Mouse (Mus musculus) limb, embryonic 14.5 days (tissue): ENCODE data around the gene Anapc1. TPM values are rescaled to one million over a fixed set of nuclear protein-coding genes. Genes with fewer than 3 reads are reported as not detected.

Source experiments
- ATAC-seq: fragments of 200-750 bp; cut with Nextera tagmentation; 2 replicates; pipeline ENCODE4 v1.8.0; 2017; ENCODE audit warnings: low read depth, moderate number of reproducible peaks, moderate TSS enrichment; ENCODE audit not compliant: low FRiP score
- DNase-seq: peaks from one replicate; pipeline ENCODE4 v3.0.0-alpha.2; 2015; ENCODE audit warnings: low spot score
- H3K27ac ChIP-seq: fragments of 300-500 bp; sonication (generic); replicated peaks from 2 replicates; pipeline ENCODE4 v1.5.1; 2014; ENCODE audit warnings: low read depth, mild to moderate bottlenecking, low read length, moderate library complexity, mixed read lengths
- H3K27me3 ChIP-seq: fragments of 300-500 bp; sonication (generic); 2 replicates; pipeline ENCODE4 v1.6.1; 2014; ENCODE audit warnings: low read length, mixed read lengths; ENCODE audit not compliant: control insufficient read depth, insufficient read depth
- H3K36me3 ChIP-seq: fragments of 300-500 bp; sonication (generic); 2 replicates; pipeline ENCODE4 v1.6.1; 2014; ENCODE audit warnings: mild to moderate bottlenecking, low read length, moderate library complexity, mixed read lengths; ENCODE audit not compliant: control insufficient read depth, insufficient read depth
- H3K4me1 ChIP-seq: fragments of 300-500 bp; sonication (generic); 2 replicates; pipeline ENCODE4 v1.6.1; 2014; ENCODE audit warnings: antibody characterized with exemption, low read length, mixed read lengths; ENCODE audit not compliant: control insufficient read depth, insufficient read depth
- H3K4me2 ChIP-seq: fragments of 300-500 bp; sonication (generic); replicated peaks from 2 replicates; pipeline ENCODE4 v1.6.1; 2014; ENCODE audit warnings: low read depth, mild to moderate bottlenecking, low read length, moderate library complexity; ENCODE audit not compliant: severe bottlenecking
- H3K4me3 ChIP-seq: fragments of 300-500 bp; sonication (generic); replicated peaks from 2 replicates; pipeline ENCODE4 v1.5.1; 2014; ENCODE audit warnings: low read length
- H3K9ac ChIP-seq: fragments of 300-500 bp; sonication (generic); 2 replicates; pipeline ENCODE4 v1.6.1; 2014; ENCODE audit warnings: mild to moderate bottlenecking, low read depth, low read length, moderate library complexity; ENCODE audit not compliant: severe bottlenecking
- H3K9me3 ChIP-seq: fragments of 300-500 bp; sonication (generic); 2 replicates; pipeline ENCODE4 v1.6.1; 2016; ENCODE audit warnings: low read length; ENCODE audit not compliant: control insufficient read depth
- POLR2A ChIP-seq: fragments of 200-500 bp; IDR thresholded peaks from 2 replicates; pipeline ENCODE4 v1.8.0; 2012; ENCODE audit warnings: inconsistent platforms, mild to moderate bottlenecking, moderate library complexity, borderline replicate concordance; ENCODE audit not compliant: insufficient read depth, insufficient read length; ENCODE audit errors: extremely low read depth
- WGBS: fragments of 180-500 bp; shearing (Covaris S2); extraction: QIAGEN DNeasy Blood & Tissue Kit; methylation state at CpG from one replicate; pipeline ENCODE4 v1.1.7; 2014; 5-methylcytosine and 5-hydroxymethylcytosine counted together
- polyA plus RNA-seq, 2 experiments: library from polyadenylated mRNA; depleted of rRNA in 1 of 2; stranded (reverse) in 1 of 2; unstranded in 1 of 2; fragments of >200 nt; fragmentation: Nextera tagmentation in 1 of 2; extraction: Ambion mirVana in 1 of 2; gene quantifications; 2 replicates each; pipeline versions ENCODE4 v1.2.1 to v1.2.3; 2012 to 2014

Anapc1 gene
- polyA plus RNA-seq, 2 experiments: 65.1 to 75.3 TPM

DNA sequence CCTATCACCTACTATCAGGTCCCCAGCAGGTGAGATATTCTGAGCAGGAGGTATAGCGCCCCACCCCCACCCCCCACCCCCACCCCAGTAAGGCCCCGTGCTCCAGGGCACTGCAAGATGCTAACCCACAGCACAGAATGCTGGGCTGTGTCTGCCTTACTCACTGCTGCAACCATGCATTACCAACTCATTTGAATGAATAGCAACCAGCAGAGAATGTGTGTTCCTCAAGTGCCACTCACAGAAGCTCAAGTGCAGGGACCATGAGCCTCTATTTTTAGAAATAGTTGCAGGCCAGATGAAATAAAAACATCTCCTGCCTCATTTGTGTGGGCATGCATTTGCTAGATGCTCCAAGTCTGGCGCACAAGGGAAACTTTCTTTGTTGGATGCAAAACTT, 40.4 kb upstream of the Anapc1 start:
- Histone ChIP-seq H3K36me3 (peaks cover 22% of the 10 kb centered on the region; the same call in 1 of the 2 replicates), H3K4me2 (no peak overlapping the region), H3K27me3 (no peaks in the 10 kb centered on the region), H3K9ac (no peak overlapping the region), H3K27ac (no peak overlapping the region), H3K4me1 (no peaks in the 10 kb centered on the region), H3K9me3 (no peaks in the 10 kb centered on the region), H3K4me3 (no peak overlapping the region)
- ATAC-seq (no peak), DNase-seq (no peak)
- 50% methylated on average over 3 of the region's 3 CpGs for WGBS
- TF ChIP-seq POLR2A: no peak

DNA sequence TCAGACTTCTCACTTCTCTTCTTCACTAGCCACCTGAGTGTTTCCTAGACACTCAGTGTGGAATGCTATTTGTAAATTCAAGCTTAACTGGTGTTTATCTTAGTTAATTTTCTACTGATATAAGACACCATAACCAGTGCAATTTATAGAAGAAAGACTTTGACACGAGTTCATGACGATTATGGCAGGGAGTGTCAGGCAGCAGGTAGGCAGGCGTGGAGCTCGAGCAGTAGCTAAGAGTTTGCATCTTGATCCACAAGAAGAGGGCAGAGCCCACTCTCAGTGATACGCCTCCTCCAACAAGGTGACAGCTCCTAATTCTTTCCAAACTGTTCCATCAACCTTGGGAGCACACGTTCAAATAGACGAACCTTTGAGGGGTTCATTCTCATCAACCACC, 39.4 kb upstream of the Anapc1 start:
- no peak overlapping the region for H3K27ac ChIP-seq
- no peak overlapping the region for H3K9ac ChIP-seq
- peaks cover 18% of the 10 kb centered on the region; the same call in 1 of the 2 replicates for H3K36me3 ChIP-seq
- H3K9me3 ChIP-seq: no peaks in the 10 kb centered on the region
- no peaks in the 10 kb centered on the region for H3K27me3 ChIP-seq
- no peak overlapping the region for H3K4me3 ChIP-seq
- H3K4me2 ChIP-seq: no peak overlapping the region
- WGBS: 79% methylated on average over 7 of the region's 7 CpGs
- TF ChIP-seq POLR2A: no peak
- no peak for ATAC-seq
- H3K4me1 ChIP-seq: no peaks in the 10 kb centered on the region
- no peak for DNase-seq

DNA sequence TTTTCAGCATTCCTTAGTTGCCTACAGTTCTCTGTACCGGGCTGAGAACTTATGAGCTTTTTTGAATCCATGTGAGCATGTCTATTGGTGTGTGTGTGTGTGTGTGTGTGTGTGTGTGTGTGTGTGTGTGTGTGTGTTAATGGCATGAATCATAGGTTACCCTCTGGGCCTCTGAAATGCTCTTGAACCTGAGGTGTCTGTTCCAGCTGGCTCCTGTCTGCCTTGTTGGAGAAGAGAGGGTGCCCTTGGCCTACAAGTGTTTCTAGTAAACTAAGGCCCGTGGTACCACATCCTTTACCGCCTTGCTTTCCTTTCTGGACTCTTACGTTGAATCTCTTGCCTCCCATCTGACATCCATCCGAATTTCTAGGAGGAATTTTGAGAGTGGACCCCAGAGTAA, 38.9 kb upstream of the Anapc1 start:
- Histone ChIP-seq H3K27ac (no peak overlapping the region), H3K36me3 (peaks cover 18% of the 10 kb centered on the region; the same call in 1 of the 2 replicates), H3K4me3 (no peak overlapping the region), H3K9ac (no peak overlapping the region), H3K27me3 (no peaks in the 10 kb centered on the region), H3K9me3 (no peaks in the 10 kb centered on the region; the same call in 1 of the 2 replicates), H3K4me1 (no peaks in the 10 kb centered on the region), H3K4me2 (no peak overlapping the region)
- 87% methylated on average over 5 of the region's 5 CpGs for WGBS
- no peak for TF ChIP-seq POLR2A
- no peak for ATAC-seq
- no peak for DNase-seq

DNA sequence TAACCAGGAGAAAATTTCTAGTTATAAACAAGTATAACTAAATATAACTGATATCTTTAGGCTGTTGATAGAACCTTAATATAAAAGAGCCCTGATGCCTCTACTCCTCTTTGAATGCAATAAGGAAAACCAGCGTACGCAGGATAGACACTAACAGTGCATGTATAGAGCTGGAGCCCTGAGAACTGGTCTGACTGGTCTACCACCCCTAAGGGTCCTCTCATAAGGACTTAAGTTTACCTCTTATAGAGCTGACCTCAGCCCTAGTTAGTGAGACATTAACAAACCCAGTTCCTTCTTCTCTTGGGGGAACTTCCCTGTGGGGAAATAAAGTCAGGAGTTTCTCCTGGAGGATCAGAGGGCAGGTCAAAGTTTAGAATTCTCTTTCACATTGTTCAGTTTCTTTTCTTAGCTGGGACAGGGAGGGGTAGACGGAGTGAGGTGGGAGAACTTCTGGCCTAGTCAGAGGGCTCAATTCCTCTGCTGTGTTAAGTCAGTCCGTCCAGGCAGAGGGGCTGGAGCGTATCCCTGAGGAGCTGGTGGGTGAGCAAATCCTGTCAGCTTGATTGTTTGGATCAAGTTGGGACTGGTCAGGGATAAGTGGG, 35.0 kb upstream of the Anapc1 start:
- TF ChIP-seq POLR2A: no peak
- H3K4me3 ChIP-seq: no peak overlapping the region
- WGBS: 79% methylated on average over 5 of the region's 5 CpGs
- H3K9ac ChIP-seq: no peak overlapping the region
- ATAC-seq (no peak), DNase-seq (no peak)
- H3K9me3 ChIP-seq: no peaks in the 10 kb centered on the region; the same call in 1 of the 2 replicates
- peaks cover 13% of the 10 kb centered on the region for H3K4me1 ChIP-seq
- peaks cover 11% of the 10 kb centered on the region; the same call in 1 of the 2 replicates for H3K36me3 ChIP-seq
- H3K27me3 ChIP-seq: no peaks in the 10 kb centered on the region
- H3K27ac ChIP-seq: no peak overlapping the region
- no peak overlapping the region for H3K4me2 ChIP-seq

DNA sequence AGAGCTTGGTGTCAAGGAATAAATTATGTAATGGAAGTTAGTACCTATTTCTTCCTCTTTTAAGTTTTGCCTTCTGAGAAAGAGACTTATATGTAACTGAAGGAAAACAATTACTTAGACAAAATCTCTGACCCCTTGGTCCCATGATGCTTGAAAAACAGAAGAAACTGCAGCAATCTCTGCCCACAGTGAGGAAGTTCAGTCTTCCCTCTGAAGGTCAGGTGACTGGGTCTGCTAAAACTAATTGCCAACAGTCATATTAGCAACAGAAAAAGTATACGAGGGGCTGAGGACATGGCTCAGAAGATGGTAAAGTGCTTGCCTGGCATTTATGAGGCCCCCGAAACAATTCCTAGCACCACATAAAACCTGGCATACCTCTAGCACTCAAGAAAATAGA, 32.2 kb upstream of the Anapc1 start:
- Histone ChIP-seq H3K4me3 (no peak overlapping the region), H3K27me3 (no peaks in the 10 kb centered on the region), H3K27ac (no peak overlapping the region), H3K4me1 (peaks cover 31% of the 10 kb centered on the region), H3K9ac (no peak overlapping the region), H3K4me2 (no peak overlapping the region), H3K36me3 (peaks cover 17% of the 10 kb centered on the region; the same call in 1 of the 2 replicates), H3K9me3 (no peaks in the 10 kb centered on the region; the same call in 1 of the 2 replicates)
- TF ChIP-seq POLR2A: no peak
- DNase-seq: no peak
- 81% methylated on average over 2 of the region's 2 CpGs for WGBS
- no peak for ATAC-seq

DNA sequence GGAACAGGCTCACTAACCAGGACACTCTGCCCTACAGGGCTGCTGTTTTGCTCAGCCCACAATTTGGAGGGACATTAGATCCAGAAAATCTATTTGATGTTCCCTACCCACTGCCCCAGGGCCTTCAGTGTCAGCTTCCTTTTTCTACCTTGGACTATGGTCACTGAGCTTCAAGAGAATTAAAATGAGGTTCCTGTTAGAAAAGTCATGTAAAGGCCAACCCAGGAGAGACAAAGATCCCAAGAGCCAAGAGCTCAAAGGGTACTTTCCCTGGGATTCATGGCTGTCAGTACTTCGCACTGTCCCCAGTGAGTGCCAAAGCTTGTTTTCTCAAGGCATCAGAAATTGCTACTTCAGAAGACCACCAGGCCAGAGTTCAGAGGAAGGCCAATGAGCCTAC, 28.8 kb upstream of the Anapc1 start:
- peaks cover 16% of the 10 kb centered on the region; the same call in 1 of the 2 replicates for H3K36me3 ChIP-seq
- H3K4me3 ChIP-seq: no peak overlapping the region
- DNase-seq: no peak
- H3K4me2 ChIP-seq: no peak overlapping the region
- TF ChIP-seq POLR2A: no peak
- no peak overlapping the region for H3K9ac ChIP-seq
- no peak overlapping the region for H3K27ac ChIP-seq
- H3K9me3 ChIP-seq: no peaks in the 10 kb centered on the region; the same call in 1 of the 2 replicates
- ATAC-seq: no peak
- H3K4me1 ChIP-seq: peaks cover 55% of the 10 kb centered on the region
- WGBS: 91% methylated on average over 1 of the region's 1 CpGs
- H3K27me3 ChIP-seq: no peaks in the 10 kb centered on the region
